Mouse (Mus musculus): ENCODE data around the gene Tbc1d22a. TPM values are rescaled to one million over a fixed set of nuclear protein-coding genes. Genes with fewer than 3 reads are reported as not detected.

Gene Tbc1d22a
- polyA plus RNA-seq, 1 experiment from 2014 or later = 6.2 TPM

DNA sequence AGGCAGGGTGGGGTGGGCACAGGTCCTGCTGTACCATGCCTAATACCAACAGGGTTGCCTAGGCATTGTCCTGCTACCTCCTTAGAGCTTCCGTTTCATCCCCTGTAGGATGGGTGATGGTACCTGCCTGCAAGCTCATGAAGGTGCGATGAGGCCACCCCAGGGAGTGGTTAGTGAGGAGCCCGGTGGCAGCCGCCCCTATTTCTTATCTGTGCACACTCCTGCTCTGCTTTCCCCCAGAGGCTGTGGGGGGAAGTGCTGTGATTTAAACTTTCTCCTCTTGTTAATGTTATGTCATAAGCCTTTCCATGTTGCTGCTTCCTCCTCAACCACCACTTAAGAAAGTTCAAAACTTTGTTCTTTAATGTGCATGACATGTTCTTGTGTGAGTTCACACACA is 38.4 kb downstream of the Tbc1d22a start:
- no peaks in the 10 kb centered on the region for H3K9me3 ChIP-seq (replicated peaks; ENCODE audit: control insufficient read depth, low read length)
- H3K4me1 ChIP-seq (ENCODE audit: control insufficient read depth, insufficient read depth, low read length) = no peaks in the 10 kb centered on the region
- DNase-seq (ENCODE audit: low spot score) (no peak), ATAC-seq (replicated peaks; ENCODE audit: insufficient number of reproducible peaks, low FRiP score, low TSS enrichment, low read depth) (no peak)
- WGBS = 68% methylated on average over 4 of the region's 4 CpGs
- H3K4me3 ChIP-seq (ENCODE audit: low read depth, low read length) = no peak overlapping the region
- H3K27me3 ChIP-seq (ENCODE audit: control insufficient read depth, insufficient read depth, low read length) = no peaks in the 10 kb centered on the region
- H3K36me3 ChIP-seq (replicated peaks; ENCODE audit: control insufficient read depth, insufficient read depth, low read depth, low read length) = no peaks in the 10 kb centered on the region
- no peak overlapping the region for H3K4me2 ChIP-seq (ENCODE audit: low read depth, low read length)
- H3K27ac ChIP-seq (replicated peaks; ENCODE audit: low read depth, low read length) = no peak overlapping the region
- H3K9ac ChIP-seq (replicated peaks; ENCODE audit: low read length) = no peak overlapping the region

DNA sequence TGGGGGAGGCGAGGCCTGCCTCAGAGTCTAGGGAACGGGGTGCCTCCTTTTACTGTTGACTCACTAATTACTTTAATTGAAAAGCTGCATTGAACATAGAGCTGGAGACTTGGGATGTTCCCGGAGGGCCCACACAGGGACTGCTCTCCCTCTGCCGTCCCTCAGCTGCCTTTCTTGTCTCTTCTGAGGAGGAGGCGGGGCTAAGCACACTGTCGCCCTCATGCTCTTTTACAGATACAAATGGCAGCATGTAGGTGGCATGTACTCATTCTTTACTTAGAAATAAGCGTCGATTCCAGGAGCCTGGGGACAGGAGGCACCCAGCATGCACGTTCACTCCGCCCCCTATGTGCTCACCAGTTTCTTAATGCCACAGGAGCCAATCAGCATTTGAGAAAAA is 39.2 kb downstream of the Tbc1d22a start:
- Histone ChIP-seq H3K27ac (replicated peaks; ENCODE audit: low read depth, low read length) (no peak overlapping the region), H3K4me2 (ENCODE audit: low read depth, low read length) (no peak overlapping the region), H3K4me1 (ENCODE audit: control insufficient read depth, insufficient read depth, low read length) (no peaks in the 10 kb centered on the region), H3K9me3 (replicated peaks; ENCODE audit: control insufficient read depth, low read length) (no peaks in the 10 kb centered on the region), H3K9ac (replicated peaks; ENCODE audit: low read length) (no peak overlapping the region), H3K36me3 (replicated peaks; ENCODE audit: control insufficient read depth, insufficient read depth, low read depth, low read length) (no peaks in the 10 kb centered on the region), H3K27me3 (ENCODE audit: control insufficient read depth, insufficient read depth, low read length) (no peaks in the 10 kb centered on the region), H3K4me3 (ENCODE audit: low read depth, low read length) (no peak overlapping the region)
- 43% methylated on average over 10 of the region's 10 CpGs for WGBS
- ATAC-seq (replicated peaks; ENCODE audit: insufficient number of reproducible peaks, low FRiP score, low TSS enrichment, low read depth) = no peak
- DNase-seq (ENCODE audit: low spot score) = no peak

DNA sequence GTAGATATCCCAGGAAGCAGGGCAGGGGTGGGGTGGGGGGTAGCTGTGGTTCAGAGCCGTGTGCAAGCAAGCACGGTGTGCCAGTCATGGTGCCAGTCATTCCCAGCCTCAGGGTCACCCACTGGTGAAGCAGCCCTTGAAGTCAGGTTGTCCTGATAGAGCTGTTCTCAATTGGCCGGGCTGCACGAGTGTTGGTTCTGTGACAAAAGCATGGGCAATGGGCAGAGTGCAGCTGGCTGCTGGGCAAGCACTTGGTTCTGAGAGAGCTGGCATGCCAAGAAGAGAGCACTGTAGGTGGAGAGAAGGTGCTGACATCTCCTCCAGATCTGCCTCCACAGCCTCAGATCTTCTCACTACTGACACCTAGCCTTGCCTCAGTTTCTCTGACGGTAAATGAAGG is 41.9 kb downstream of the Tbc1d22a start:
- H3K9ac ChIP-seq (replicated peaks; ENCODE audit: low read length) = no peak overlapping the region
- H3K36me3 ChIP-seq (replicated peaks; ENCODE audit: control insufficient read depth, insufficient read depth, low read depth, low read length) = no peaks in the 10 kb centered on the region
- no peak overlapping the region for H3K27ac ChIP-seq (replicated peaks; ENCODE audit: low read depth, low read length)
- no peak overlapping the region for H3K4me2 ChIP-seq (ENCODE audit: low read depth, low read length)
- no peaks in the 10 kb centered on the region for H3K9me3 ChIP-seq (replicated peaks; ENCODE audit: control insufficient read depth, low read length)
- H3K4me1 ChIP-seq (ENCODE audit: control insufficient read depth, insufficient read depth, low read length) = no peaks in the 10 kb centered on the region
- DNase-seq (ENCODE audit: low spot score) (no peak), ATAC-seq (replicated peaks; ENCODE audit: insufficient number of reproducible peaks, low FRiP score, low TSS enrichment, low read depth) (no peak)
- 86% methylated on average over 5 of the region's 5 CpGs for WGBS
- no peak overlapping the region for H3K4me3 ChIP-seq (ENCODE audit: low read depth, low read length)
- no peaks in the 10 kb centered on the region for H3K27me3 ChIP-seq (ENCODE audit: control insufficient read depth, insufficient read depth, low read length)

DNA sequence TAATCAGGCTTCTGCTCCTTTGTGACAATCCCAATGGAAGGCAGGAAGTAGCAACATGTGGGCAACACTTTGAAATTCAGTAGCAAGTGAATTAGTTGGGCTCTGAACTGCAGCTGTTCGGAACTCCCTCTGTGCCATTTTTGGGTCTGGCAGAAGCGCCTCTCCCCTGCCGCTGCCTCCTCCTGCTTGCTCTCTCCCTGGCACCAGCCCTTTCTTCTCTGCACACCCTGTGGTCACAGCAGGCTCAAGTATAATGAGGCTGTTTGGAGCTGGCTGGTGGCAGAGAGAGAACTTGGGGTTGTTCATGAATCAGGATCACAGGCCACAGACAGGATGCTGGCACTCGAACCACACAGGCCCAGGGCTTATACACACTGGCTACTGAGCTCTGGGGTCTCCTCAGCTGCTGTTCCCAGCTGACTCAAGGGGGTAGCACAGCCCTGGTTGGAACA is 42.5 kb downstream of the Tbc1d22a start:
- DNase-seq (ENCODE audit: low spot score) (no peak), ATAC-seq (replicated peaks; ENCODE audit: insufficient number of reproducible peaks, low FRiP score, low TSS enrichment, low read depth) (no peak)
- H3K36me3 ChIP-seq (replicated peaks; ENCODE audit: control insufficient read depth, insufficient read depth, low read depth, low read length) = no peaks in the 10 kb centered on the region
- no peak overlapping the region for H3K4me3 ChIP-seq (ENCODE audit: low read depth, low read length)
- no peak overlapping the region for H3K27ac ChIP-seq (replicated peaks; ENCODE audit: low read depth, low read length)
- H3K9me3 ChIP-seq (replicated peaks; ENCODE audit: control insufficient read depth, low read length) = no peaks in the 10 kb centered on the region
- no peaks in the 10 kb centered on the region for H3K27me3 ChIP-seq (ENCODE audit: control insufficient read depth, insufficient read depth, low read length)
- no peak overlapping the region for H3K4me2 ChIP-seq (ENCODE audit: low read depth, low read length)
- no peaks in the 10 kb centered on the region for H3K4me1 ChIP-seq (ENCODE audit: control insufficient read depth, insufficient read depth, low read length)
- no peak overlapping the region for H3K9ac ChIP-seq (replicated peaks; ENCODE audit: low read length)
- WGBS = 62% methylated on average over 4 of the region's 4 CpGs

DNA sequence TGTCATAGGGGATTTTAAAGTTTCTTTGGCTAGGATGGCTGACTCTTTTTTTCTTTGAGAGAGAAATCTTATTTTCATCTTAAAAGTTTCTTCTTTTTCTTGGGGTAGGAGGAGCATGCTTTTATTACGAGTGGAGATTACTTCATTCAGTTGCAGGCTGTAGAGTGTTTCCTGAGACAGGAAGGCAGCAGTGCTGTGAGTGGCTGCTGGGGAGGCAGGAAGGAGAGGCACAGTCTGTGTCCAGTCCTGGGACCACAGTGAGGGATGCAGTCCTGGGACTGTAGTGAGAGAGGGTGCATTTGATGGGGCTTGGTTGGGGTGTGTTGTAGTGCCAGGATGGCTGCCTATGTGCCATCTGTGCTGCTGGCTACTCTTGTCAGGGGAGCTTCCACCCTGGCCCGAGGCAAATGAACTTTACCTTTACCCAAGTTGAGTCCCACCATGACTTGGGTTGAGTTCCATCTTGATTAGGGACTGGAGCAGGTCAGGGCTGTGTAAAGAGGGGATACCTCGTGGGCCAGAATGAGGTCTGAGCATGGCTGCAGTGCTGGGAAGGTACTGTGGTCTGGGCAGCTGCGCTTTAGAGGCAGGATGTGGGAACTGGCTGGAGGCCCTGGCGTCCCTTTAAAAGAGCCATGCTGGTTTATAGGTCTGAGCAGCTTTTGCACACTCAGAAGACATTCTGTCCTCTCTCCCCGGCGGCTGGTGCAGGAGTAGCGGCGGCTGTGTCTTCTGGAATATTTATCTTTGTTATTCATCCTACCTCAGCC is 43.8 kb downstream of the Tbc1d22a start:
- no peak overlapping the region for H3K4me2 ChIP-seq (ENCODE audit: low read depth, low read length)
- H3K27me3 ChIP-seq (ENCODE audit: control insufficient read depth, insufficient read depth, low read length) = no peaks in the 10 kb centered on the region
- no peak overlapping the region for H3K27ac ChIP-seq (replicated peaks; ENCODE audit: low read depth, low read length)
- 83% methylated on average over 9 of the region's 9 CpGs for WGBS
- no peak overlapping the region for H3K9ac ChIP-seq (replicated peaks; ENCODE audit: low read length)
- no peak overlapping the region for H3K4me3 ChIP-seq (ENCODE audit: low read depth, low read length)
- H3K36me3 ChIP-seq (replicated peaks; ENCODE audit: control insufficient read depth, insufficient read depth, low read depth, low read length) = no peaks in the 10 kb centered on the region
- DNase-seq (ENCODE audit: low spot score) (no peak), ATAC-seq (replicated peaks; ENCODE audit: insufficient number of reproducible peaks, low FRiP score, low TSS enrichment, low read depth) (no peak)
- H3K9me3 ChIP-seq (replicated peaks; ENCODE audit: control insufficient read depth, low read length) = no peaks in the 10 kb centered on the region
- H3K4me1 ChIP-seq (ENCODE audit: control insufficient read depth, insufficient read depth, low read length) = no peaks in the 10 kb centered on the region

DNA sequence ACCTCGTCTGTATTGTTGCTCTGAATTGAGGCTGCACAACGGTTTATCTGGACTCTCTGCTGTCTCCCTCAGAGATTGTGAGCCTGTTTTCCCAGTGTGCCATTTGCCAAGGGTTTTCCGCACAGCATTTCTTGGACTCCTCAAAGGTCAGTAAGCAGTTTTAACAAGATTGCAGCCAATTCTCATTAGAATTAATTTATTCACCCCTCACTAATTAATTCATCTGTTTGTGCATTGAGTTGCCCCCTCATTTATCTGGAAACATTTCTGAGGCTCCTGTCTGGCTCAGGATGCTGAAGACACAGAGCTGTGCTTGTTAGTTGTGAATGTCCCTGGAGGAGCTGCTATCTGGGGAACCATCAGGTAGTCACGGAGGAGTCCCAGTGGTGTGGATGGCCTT is 45.0 kb downstream of the Tbc1d22a start:
- ATAC-seq (replicated peaks; ENCODE audit: insufficient number of reproducible peaks, low FRiP score, low TSS enrichment, low read depth) (no peak), DNase-seq (ENCODE audit: low spot score) (no peak)
- no peak overlapping the region for H3K9ac ChIP-seq (replicated peaks; ENCODE audit: low read length)
- no peak overlapping the region for H3K4me3 ChIP-seq (ENCODE audit: low read depth, low read length)
- H3K27me3 ChIP-seq (ENCODE audit: control insufficient read depth, insufficient read depth, low read length) = no peaks in the 10 kb centered on the region
- no peaks in the 10 kb centered on the region for H3K9me3 ChIP-seq (replicated peaks; ENCODE audit: control insufficient read depth, low read length)
- H3K27ac ChIP-seq (replicated peaks; ENCODE audit: low read depth, low read length) = no peak overlapping the region
- 84% methylated on average over 4 of the region's 4 CpGs for WGBS
- no peaks in the 10 kb centered on the region for H3K4me1 ChIP-seq (ENCODE audit: control insufficient read depth, insufficient read depth, low read length)
- H3K36me3 ChIP-seq (replicated peaks; ENCODE audit: control insufficient read depth, insufficient read depth, low read depth, low read length) = no peaks in the 10 kb centered on the region
- H3K4me2 ChIP-seq (ENCODE audit: low read depth, low read length) = no peak overlapping the region

DNA sequence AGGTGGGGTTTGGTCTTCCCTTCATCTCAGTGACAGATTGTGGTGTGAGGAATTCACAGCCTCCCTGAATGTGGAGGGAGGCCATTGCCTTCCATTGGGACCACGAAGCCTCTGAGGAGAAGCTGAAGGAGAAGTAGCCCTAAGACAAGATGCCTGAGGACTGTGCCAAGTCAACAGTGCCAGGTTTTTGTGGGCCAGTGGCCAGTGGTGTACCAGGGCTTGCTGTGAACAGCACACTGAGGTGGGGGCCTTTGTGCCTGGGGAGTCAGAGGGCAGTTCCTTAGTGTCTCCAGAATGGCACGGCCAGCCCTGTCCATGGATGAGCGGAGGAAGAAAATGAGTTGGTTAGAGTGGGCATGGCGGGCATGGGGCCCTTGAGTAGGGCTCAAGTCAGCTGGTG is 45.9 kb downstream of the Tbc1d22a start:
- 84% methylated on average over 4 of the region's 4 CpGs for WGBS
- Histone ChIP-seq H3K4me3 (ENCODE audit: low read depth, low read length) (no peak overlapping the region), H3K27me3 (ENCODE audit: control insufficient read depth, insufficient read depth, low read length) (no peaks in the 10 kb centered on the region), H3K9ac (replicated peaks; ENCODE audit: low read length) (no peak overlapping the region), H3K27ac (replicated peaks; ENCODE audit: low read depth, low read length) (no peak overlapping the region), H3K9me3 (replicated peaks; ENCODE audit: control insufficient read depth, low read length) (no peaks in the 10 kb centered on the region), H3K4me2 (ENCODE audit: low read depth, low read length) (no peak overlapping the region), H3K4me1 (ENCODE audit: control insufficient read depth, insufficient read depth, low read length) (no peaks in the 10 kb centered on the region), H3K36me3 (replicated peaks; ENCODE audit: control insufficient read depth, insufficient read depth, low read depth, low read length) (no peaks in the 10 kb centered on the region)
- ATAC-seq (replicated peaks; ENCODE audit: insufficient number of reproducible peaks, low FRiP score, low TSS enrichment, low read depth) = no peak
- DNase-seq (ENCODE audit: low spot score) = no peak

DNA sequence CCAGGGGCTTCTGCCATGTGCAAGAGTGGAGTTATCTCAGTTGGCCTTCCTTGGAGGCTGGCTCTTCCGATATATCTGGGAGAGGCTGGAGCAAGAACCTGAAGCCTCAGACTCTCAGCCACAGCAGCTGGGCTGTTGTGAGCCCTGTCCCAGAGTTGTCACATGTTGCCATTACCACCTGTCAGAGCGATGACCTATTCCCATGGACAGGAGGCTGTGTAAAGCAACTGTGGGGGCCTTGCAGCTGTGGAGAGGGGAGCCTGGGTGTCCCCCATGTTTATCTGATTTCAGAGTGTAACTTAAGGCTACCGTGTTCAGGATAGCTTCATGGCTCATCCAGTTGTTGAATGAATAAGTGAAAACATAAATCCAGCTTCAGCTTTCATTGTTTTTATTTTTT is 50.1 kb downstream of the Tbc1d22a start:
- H3K27ac ChIP-seq (replicated peaks; ENCODE audit: low read depth, low read length) = no peak overlapping the region
- no peaks in the 10 kb centered on the region for H3K27me3 ChIP-seq (ENCODE audit: control insufficient read depth, insufficient read depth, low read length)
- no peak overlapping the region for H3K4me3 ChIP-seq (ENCODE audit: low read depth, low read length)
- DNase-seq (ENCODE audit: low spot score) = no peak
- H3K4me2 ChIP-seq (ENCODE audit: low read depth, low read length) = no peak overlapping the region
- ATAC-seq (replicated peaks; ENCODE audit: insufficient number of reproducible peaks, low FRiP score, low TSS enrichment, low read depth) = no peak
- H3K36me3 ChIP-seq (replicated peaks; ENCODE audit: control insufficient read depth, insufficient read depth, low read depth, low read length) = no peaks in the 10 kb centered on the region
- H3K9me3 ChIP-seq (replicated peaks; ENCODE audit: control insufficient read depth, low read length) = no peaks in the 10 kb centered on the region
- 71% methylated on average over 3 of the region's 3 CpGs for WGBS
- H3K9ac ChIP-seq (replicated peaks; ENCODE audit: low read length) = no peak overlapping the region
- H3K4me1 ChIP-seq (ENCODE audit: control insufficient read depth, insufficient read depth, low read length) = no peaks in the 10 kb centered on the region
